Mouse (Mus musculus) megakaryocyte-erythroid progenitor cell, adult 5-6 weeks (primary cell): ENCODE measurements around the gene Klhl6. TPM values are rescaled to one million over a fixed set of nuclear protein-coding genes. Genes with fewer than 3 reads are reported as not detected.
A peak's percentile ranks its signal among the peaks of the same experiment; 100 is the strongest.

Experiments used
- ATAC-seq: replicated peaks from 2 replicates; pipeline ENCODE4 v1.8.0; 2016; ENCODE audit warnings: mild to moderate bottlenecking, inconsistent platforms; ENCODE audit not compliant: severe bottlenecking, poor library complexity, low FRiP score, low TSS enrichment
- total RNA-seq, 2 experiments: library from RNA; stranded (forward) in 1 of 2; stranded (reverse) in 1 of 2; fragments of 200-1000, 215-1000 nt in 1 of 2; fragments of >200 nt in 1 of 2; fragmentation: Nextera tagmentation in 1 of 2; gene quantifications; 2 replicates each; pipeline ENCODE4 v1.2.3; 2014 to 2017

Klhl6 gene
- total RNA-seq, 2 experiments from 2014 or later = 37.8 to 39.5 TPM

DNA sequence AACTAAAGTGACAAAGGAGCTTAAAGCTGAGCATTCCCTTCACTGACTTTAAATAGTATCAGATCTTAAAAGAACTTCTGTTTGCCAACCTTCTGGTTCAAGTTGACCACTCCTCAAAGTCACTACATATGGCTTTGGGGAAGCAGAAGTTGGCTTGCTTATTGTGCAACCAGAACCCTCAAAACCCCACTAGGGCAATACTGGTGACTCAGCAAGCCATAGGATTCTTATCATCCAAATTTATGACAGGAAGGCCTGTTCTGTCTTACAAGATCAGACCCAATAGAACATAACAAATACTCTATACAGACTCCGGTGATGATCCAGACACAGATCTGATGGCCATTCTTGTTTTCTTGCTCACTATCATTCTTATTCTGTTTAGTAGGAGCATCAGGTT is 9.4 kb downstream of the Klhl6 start:
- no peak for ATAC-seq

DNA sequence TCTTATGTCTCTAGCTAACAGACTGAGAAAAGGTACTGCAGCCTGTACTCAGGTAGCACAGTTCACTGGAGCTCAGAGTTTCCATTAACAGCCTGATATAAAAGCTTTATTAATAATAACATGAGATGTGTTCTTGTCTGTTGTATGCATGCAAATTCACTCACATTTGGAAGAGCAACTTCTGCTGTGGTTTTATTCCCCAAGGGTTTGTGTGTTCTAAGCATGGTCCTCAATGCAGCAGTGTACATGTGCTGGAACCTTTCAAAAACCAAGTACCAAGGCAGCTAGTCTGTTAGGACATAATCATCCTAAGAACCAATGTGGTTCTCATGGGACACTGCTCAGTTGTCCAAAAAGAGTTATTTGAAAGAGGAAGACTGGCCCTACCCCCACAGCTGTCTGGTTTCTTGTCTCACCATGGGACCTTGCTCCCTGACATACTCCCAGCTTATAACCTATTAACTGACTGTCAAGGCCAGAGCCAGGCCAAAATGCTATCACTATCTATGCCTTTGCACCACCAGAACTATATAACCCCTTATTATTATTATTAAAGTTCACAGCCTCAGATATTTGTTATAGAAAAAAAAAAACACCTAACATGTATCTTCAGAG is 10.0 kb downstream of the Klhl6 start:
- ATAC-seq = no peak

DNA sequence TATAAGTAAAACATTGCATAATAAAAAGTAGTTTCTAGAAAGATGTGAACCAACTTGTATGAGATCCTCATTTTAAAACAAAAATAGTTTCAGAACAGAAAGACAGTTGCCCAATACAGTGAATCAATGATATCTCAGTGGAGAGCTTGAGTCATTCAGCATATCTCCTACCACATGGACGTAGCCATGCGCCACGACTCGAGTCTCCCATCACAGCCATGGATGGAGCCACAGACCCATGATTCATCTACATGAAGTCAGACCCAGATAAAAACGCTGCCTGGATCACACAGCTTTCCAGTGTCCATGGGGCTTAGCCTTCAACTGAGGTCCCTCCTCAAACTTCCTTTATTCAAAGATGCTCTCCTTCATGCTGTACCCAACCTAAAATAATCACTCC is 13.3 kb downstream of the Klhl6 start:
- ATAC-seq = peak; percentile 68

DNA sequence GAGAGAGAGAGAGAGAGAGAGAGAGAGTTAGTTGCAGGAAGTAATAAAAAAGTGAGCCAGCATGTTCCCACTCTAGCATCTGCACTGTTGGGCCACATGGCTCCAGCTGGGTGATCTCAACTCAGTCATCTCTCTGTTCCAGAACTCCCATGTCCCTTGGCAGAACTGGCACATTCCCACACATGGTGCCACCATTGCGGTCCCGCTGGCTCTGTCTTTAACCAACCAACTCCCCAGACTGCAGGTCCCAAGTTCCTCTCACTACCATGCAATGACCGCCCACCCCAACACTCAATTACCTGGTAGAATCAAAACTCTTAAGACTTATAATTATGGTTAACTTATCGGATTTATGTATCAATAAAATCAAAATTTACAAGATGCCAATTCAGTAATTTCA is 14.2 kb downstream of the Klhl6 start:
- no peak for ATAC-seq

DNA sequence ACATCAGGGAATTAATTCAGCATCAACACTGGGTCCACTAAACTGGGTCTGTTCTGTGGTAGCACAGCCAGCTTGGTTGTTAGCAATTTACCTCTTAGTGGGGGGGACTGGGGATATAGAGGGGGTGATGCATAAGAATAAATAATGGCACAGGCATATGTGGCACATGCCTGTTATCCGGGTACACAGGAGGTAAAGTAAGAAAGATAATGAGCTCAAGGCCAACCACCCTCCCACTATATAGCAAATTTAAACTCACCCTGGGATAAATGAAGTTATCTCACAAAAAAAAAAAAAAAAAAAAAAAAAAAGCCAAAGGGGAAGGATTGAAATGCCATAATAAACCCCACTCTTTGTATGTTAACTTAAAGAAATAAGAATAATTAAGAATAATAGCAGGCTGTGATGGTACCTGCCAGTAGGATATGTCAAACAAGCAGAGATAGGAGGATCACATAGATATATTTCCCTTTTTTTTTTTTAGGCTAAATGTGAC is 14.9 kb downstream of the Klhl6 start:
- ATAC-seq = no peak

DNA sequence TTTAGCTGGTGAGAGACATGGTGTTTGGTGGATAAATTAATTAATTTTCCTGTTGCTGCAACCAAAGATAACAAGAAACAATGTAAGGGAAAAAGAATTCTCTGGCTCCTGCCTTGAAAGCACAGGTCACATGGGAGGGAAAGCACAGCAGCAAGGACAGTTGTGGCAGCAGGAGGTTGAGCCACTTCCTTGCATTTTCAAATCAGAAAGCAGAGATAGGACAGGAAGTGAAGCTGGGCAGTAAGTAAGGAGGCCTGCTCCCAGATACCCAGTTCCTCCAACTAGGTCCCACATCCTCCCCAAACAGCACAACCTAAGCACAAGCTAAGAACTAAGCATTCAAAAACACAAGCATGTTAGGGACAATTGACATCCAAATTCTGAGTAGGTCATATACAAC is 15.9 kb downstream of the Klhl6 start:
- ATAC-seq = no peak

DNA sequence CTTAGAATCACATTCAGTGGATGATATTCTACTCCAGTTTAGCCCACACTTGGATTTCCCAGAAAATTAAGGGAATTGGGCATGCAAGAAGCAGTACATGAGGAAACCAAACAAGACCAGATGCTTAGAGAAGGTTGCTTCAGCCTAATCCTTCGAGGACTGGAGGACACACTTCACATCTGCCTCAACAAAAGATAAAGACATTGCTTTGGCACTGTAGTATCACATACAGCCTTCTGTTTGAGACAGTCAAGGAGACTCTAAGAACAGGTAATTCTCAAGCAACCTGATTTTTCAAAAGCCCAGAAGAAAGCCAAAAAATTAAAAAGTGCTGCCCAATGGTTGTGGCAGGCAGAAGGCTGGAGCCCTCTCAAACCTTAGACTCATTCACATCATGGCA is 16.4 kb downstream of the Klhl6 start:
- peak; percentile 68 for ATAC-seq

DNA sequence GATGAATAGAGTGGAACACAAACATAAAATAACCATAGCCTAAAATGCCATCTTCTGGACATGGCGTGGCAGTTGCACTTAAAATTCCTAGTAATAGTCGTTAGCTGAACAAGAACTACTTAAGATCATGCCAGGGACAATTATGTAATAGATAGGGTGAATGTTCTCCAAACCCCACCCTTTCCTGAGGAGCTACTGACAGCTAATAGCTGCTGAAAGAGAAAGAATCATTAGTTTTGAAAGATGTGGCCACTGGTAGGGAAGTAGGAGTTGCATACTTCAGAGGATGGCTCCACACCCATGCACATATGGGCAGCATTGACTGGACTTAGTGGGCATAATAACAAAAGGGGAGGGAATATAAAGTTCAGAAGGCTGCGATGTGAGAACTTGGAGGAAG is 19.9 kb downstream of the Klhl6 start:
- ATAC-seq = no peak

DNA sequence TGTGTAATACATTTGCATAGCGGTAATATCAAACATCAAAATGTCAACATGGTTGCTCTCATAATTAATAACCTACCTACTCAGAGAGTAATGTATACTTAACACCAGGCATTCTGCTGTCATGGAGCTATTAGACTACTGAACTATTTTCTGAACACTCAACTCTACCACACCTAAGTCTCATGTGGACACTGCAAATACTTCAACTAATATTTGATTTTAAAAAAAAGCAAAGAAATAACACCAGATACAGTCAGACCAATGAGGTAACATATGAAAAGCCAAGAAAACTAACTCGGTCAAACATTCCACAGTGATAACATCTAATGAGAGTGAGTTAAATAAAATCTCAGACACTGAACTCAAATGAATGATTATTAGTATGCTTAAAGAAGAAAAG is 21.8 kb downstream of the Klhl6 start:
- ATAC-seq = no peak

DNA sequence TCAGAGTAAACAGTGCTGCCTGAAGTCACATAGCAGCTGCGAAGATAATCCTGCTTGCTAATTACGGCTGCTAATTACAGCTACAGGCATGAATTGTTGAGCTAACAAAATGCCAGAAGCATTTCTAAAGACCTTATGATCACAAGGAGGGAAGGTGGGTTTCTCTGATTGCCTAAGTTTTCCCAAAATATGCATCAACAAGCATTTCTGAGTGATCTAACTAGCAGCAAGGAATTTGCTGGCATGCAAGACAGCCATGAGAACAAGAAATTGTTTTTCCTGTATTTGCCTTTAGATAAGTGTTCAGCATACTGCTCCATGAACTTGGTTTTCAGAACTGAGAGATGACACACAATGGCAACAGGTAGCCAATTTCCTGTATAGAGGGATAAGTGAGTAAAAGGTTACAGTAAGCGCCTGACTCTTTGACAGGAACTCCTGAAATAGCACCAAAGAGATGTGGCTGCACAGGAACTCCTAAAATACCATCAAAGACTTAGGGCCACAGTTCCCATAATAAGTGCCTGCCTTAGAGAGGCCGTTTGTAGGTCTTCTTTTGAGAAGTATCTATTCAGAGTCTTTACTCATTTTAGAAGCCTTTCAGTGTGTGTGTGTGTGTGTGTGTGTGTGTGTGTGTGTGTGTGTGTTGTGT is 22.3 kb downstream of the Klhl6 start:
- no peak for ATAC-seq

DNA sequence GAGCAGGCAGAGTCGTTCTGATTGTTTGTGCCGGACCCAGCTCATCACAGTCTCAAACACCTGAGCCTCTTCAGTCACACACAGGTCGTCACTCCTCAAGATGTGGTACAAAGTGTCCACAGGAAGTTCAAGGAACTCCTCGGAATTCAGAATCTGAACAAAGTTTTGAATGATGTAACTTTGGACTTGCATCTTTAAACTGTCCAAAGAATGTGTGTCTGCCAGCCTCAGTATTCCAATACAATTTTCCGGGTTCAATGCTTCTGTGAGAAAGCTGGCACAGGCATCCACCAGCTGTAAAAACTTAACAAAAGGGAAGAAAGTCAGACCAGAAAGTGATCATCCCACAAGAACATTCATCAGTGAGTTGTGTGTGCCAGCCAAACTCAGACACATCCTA is 25.8 kb downstream of the Klhl6 start:
- no peak for ATAC-seq

DNA sequence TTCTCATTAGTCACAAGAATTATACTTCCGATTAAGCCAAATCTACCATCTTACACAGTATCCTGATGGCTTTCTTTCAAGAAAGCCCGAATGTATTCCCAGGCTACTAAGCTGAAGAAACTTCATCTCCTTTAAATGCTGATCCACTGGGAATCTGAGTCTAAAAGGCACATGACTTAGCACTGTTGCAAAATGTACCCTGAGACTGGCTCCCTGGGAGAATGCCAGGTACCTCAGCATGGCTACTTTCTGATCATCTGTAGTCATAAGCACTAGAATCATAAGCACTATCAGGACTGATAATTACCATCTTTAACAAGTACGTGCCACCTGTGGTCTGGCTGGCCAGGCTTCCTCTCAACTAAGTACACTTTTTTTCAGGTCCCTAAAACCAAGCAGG is 35.5 kb downstream of the Klhl6 start:
- ATAC-seq = no peak

DNA sequence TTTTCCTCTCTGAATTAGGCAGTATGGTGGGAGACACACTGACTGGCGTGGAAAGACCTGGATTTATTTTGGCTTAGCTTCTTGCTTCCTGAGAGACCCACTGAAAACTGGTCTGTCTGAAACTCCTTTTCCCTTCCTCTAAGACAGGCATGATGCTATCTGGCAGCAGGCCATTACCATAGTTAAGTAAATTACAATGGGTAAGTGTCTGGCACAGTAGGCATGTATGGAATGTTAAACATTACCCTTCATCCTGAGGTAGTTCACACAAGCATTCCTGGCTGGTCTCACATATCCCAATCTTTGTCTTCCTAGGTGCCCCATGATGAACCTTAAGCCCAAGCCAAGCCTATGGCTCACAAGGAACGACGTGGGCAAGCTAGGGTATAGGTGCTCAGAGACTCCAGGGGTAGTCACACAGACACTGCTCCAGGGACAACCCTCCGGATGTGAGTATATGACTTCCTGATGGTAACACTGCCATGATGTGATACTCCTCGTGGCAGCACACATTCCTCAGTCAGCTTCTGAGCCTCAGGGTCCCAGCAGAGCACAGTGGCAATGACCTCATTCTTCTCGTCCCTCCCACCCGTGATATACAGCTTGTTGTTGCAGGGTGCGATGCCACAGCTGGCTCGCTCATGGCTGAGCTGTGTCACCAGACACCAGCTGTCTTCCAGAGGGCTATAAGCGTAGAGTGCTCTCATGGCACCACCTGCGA is 36.1 kb downstream of the Klhl6 start:
- no peak for ATAC-seq

DNA sequence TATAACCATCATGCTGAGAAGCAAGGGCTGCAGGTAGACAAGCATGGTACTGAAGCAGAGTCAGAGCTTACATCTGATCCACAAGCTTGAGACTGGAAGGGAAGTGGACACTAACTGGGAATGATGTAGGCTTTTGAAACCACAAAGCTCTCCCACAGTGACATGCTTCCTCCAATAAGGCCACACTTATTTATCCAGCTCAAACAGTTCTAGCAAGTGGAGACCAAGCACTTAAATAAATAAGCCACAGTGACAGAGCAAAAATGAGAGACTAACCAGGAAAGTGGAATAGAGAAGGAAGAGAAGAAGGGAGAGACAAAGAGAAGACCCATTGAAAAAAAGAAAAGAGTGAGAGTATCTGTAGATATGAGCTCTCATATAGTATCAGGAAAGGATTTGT is 62.0 kb downstream of the Klhl6 start:
- ATAC-seq = no peak

DNA sequence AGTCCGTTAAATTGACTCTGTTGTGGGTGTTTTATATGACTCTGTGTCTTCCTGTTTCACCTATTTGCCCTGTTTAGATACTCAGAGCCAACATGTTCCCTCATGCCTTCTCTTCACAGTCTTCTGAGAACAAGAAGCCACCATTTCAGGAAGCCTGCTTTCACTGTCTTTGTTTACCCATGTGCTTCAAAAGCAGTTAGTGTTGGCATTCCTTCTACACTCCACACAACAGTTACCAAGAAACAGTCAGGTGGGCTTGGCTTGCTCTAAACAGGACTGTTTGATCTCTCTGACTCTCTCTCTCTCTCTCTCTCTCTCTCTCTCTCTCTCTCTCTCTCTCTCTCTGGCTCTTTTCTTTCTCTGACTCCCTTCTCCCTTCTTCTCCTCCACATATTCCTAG is 64.6 kb downstream of the Klhl6 start:
- ATAC-seq = no peak

DNA sequence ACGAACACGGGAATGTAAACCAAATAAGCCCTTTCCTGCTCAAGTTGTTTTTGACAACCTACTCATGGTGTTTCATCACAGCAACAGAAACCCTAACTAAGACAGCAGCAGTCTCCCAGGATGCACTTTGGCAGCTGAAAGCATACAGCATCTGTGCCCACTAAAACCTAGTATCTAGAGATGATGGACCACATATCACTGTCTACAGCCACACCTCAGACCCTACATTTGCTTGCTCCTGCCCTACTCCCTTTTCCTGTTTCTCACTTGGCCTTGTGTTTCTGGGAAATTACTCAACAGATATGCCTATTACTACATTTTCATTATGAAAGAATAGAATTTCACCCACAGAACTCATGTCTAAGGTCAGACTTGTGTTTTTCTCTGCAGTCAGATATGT is 70.3 kb downstream of the Klhl6 start:
- ATAC-seq = no peak

DNA sequence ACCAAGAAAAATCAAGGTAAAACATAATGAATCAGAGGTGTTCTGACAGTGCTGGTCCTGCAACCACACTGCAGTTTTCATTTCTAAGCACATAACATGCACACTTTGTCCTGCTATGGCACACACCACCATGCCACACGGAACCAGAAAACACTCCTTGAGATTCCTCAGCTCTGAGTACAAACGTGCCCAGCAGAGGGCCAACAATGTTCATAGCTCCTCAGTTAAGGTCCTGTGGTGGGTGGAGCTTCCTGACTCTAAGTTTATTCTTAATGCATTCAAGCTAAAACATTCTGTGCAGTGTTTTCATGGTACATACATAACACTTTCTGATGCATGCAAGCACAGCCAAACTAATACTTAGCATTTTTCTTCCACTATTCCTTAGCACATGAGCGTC is 74.5 kb downstream of the Klhl6 start:
- ATAC-seq = peak; percentile 64

DNA sequence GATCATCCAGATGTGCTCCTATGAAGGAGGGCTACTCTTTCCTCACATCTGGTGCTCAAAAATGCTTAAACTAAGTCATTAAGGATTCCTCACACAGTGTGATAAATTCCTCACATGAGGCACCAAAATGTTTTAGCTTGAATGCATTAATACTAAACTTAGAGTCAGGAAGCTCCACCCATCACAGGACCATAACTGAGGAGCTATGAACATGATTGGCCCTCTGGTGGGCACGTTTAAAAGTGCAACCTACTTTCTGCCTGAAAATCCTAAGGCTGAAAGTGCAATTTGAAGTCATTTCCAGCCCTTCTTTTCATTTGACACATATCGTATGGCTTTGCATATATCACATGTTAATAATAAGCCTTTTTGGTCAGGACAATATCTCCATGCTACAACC is 75.7 kb downstream of the Klhl6 start:
- ATAC-seq = peak; percentile 73

DNA sequence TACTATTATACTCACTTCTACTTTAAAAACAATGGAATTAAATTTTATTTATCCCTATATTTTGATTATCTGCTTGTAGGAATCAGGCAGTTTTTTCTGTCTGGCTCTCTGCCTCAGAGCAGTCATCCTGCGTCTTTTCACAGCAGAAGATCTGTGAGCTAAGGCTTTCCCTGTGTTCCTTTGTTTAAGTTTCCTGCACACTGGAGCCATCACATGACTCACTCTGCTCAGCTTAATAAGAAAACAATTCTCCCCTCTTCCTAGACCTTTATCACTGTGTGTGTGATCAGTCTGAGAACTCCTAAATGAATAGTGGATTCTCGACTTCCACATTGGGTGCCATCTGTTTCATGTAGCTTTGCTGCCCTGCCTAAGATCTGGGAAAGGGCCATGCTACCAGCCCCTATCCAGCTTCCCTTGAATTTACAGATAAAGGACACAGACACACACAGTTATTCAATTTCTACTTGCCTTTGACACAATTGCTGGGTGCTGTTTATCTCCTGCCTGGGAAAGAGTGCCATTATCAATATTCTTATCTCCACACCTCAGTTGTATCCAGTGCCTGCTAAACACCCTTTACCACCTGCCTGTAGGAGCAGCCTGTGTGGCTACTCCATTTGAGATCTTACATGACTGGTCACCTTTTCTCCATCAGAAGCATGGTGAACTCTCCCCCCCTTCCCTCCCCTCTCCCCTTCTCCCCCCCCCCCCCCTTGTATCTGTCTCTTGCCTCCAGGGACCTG is 77.9 kb downstream of the Klhl6 start:
- ATAC-seq = peak; percentile 69

DNA sequence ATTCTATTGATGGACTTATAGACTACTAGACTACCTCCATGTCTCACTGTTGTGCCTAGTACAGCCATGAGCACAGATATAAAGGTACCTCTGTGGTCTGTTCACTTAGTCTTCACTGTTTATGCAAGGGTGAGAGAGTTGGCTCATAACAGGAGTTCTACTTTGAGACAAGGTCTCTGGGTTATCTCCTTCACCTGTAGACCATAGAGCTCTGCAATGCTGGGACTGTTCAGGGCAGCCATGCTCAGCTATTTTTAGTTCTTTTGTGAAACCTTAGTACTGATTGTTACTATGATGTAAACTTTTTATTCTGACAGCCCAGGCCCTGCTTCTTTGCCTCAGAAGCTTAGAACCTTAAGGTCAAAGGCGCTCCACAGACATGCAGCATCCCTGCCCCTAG is 79.0 kb downstream of the Klhl6 start:
- no peak for ATAC-seq
